Mouse (Mus musculus): ENCODE results near the gene Plod3.

The Plod3 gene

GRCm38 (mm10) chr5:137015913-137016312 lies 29.1 kb downstream of the Plod3 start:
- in situ Hi-C loops (cut with MboI; ENCODE audit: low sequenced_read_pairs): no loop called here

DNA sequence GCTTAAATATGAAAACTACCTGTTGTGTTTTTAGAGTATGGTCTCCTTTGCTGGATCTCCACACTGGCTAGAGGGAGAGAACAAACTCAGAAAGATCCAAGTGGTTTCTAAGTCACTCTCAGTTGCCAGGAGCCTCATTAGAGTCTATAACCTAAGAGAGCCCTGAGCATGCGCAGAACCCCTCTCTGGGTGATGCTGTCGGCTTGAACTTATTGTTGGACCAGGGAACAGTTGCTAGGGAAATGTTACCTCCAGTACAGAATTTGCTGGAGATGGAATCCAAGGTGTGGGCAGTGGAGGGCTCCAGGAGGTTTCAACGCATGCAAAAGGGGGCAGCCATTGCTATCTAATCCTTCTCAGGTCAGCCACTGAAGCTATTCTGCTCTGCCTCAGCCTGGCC lies 37.5 kb downstream of the Plod3 start:
- in situ Hi-C loops (cut with MboI; ENCODE audit: low sequenced_read_pairs): no loop called here

DNA sequence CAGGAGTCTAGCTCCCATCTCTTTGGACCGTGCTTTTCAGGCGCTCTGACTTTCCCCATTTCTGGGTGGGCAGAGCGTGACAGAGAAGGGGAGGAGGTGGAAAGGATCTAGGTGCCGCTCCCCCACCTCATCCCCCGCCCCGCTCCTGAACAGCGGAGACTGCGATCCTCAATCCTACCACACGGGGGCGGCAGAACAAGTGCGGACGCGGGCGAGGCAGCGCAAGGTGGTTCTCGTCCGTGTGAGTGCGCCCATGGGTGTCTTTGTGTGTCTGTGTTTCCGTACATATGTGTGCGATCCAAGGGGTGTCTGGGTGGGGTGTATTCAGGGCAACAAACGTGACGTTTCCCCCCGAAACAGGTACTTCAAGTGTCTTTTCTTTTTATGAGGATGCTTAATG lies 38.3 kb downstream of the Plod3 start:
- in situ Hi-C loops (cut with MboI; ENCODE audit: low sequenced_read_pairs): no loop called here

DNA sequence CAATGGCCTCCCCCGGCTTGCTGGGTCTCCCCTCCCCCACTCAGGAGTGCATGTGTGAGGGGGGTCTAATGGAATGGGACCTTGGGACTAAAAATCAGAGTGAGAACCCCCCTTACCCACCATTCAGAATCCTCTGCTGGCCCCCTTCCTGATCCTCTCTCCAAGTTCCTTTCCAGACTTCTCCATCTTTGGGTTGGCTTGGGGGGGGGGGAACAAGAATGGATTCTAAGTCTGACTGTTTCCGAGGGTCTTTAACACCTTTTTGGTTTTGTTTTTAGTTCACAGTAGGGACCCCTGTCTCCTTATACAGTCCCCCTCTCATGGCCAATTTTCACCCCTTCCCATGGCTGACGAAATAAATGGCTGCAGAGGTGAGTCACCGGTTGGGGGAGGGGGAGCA lies 39.3 kb downstream of the Plod3 start, which contains the start of gene Vgf:
TSS of gene Vgf (plus strand) at position 301 of the 400 bp plus-strand sequence.
- in situ Hi-C loops (cut with MboI; ENCODE audit: low sequenced_read_pairs): no loop called here

DNA sequence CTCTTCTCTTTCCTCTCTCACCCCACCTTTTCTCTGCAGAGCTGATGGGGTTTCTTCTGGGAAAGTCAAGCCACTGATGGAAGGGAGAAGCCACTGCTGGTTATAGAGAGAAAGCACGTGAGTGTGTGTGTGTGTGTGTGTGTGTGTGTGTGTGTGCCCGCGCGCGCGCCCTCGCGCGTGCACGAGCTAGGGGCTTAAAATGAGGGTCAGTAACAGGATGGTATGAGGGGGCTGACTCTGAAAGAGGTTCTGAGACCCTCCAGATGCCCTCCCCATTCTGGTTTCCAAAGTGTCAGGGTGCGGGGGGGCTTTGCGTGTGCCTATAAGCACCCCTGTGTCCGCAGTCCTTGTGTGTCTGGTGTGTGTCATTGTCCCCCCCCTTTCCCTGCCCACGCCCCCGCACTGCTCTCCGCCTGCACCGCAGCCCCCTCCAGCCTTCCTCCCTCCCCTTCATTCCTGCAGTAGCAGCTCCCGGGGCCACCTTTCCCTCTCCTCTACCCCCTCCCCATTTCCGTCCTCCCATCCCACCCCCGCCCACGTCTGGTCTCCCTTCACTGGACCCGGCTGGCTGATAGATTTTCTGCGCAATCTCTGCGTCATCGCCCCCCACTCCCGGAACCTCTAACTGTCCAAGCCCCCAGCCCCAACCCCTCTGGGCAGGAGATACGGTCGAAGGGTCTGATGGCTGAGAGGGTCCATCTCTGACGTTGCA lies 41.9 kb downstream of the Plod3 start:
- in situ Hi-C loops (cut with MboI; ENCODE audit: low sequenced_read_pairs): no loop called here

- in situ Hi-C loops (cut with MboI; ENCODE audit: low sequenced_read_pairs): no loop called here
Observed at GRCm38 (mm10) chr5:137029273-137029585, 42.4 kb downstream of the Plod3 start.

DNA sequence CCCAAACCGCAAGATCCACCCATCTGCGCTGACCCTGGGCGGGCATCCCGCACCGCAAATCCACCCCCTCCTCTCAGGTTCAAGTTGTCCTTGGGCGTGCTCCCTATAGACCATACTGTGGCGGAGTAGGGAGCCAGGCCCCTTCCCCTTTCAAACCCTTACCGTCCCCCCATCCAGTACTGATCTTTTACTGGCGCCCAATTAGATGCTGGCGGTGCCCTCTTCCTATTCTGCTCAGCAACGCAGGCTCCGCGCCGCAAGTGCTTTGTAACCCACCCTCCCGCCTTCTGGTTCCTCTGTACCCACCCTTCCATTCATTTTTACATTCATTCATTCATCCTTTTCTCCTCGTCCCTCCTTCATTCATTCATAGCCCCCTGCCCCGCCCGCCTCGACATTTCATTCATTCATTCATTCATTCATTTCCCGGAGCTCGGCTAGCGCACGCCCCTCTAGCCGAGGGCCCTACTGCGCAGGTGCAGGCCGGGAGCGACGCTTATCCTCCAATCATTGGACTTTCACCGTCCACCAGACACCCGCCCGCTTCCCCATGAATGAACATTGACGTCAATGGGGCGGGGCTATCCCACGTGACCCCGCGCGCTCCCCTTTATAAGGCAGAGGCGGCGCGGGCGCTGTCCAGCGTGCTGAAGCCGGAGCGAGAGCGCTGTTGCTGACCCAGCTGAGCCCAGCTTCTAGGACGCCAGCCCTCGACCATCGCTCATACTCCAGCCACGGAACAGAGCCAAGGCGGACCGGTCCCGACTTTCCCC lies 43.0 kb downstream of the Plod3 start:
- in situ Hi-C loops (cut with MboI; ENCODE audit: low sequenced_read_pairs): no loop called here

GRCm38 (mm10) chr5:137030416-137030810 lies 43.6 kb downstream of the Plod3 start:
- in situ Hi-C loops (cut with MboI; ENCODE audit: low sequenced_read_pairs): no loop called here

- in situ Hi-C loops (cut with MboI; ENCODE audit: low sequenced_read_pairs): no loop called here
Observed at GRCm38 (mm10) chr5:137031076-137032032, 44.5 kb downstream of the Plod3 start.

- in situ Hi-C loops (cut with MboI; ENCODE audit: low sequenced_read_pairs): no loop called here
Observed at GRCm38 (mm10) chr5:137032033-137032421, 45.2 kb downstream of the Plod3 start.

GRCm38 (mm10) chr5:137032641-137033074 lies 45.8 kb downstream of the Plod3 start:
- in situ Hi-C loops (cut with MboI; ENCODE audit: low sequenced_read_pairs): no loop called here

DNA sequence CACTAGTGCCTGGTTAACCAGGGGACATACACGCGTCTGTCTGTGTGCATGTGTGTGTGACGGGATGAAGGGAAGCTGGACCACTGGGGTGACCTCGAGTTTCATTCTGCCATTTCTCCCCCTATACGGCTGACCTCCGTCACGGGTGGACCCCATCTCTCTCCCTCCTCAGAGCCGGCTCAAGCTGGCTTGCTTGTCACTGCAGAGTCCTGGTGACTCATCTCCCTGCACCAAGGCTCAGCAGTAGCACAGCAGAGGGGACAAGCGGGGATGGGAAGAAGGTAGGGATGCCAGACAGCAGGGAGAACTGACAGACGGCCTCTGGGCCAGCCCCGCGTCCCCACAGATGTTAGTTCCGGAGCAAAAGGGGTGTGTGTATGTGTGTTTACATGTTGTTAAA lies 49.4 kb downstream of the Plod3 start:
- in situ Hi-C loops (cut with MboI; ENCODE audit: low sequenced_read_pairs): no loop called here

DNA sequence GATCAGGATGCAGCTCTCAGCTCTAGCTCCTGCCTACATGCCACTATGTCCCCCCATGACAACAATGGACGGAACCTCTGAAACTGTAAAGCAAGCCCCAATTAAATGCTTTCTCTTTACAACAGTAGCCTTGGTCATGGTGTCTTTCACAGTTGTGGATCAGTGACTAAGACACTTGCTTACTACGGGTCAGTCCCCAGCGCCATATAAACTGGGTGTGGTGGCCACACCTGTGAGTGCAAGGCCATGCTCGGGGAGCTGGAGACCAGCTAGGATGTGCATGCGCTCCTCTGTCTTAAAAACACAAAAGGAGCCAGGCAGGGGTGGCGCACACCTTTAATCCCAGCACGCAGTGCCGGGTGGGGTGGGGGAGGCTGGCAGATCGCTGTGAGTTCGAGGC lies 52.6 kb downstream of the Plod3 start:
- in situ Hi-C loops (cut with MboI; ENCODE audit: low sequenced_read_pairs): no loop called here

DNA sequence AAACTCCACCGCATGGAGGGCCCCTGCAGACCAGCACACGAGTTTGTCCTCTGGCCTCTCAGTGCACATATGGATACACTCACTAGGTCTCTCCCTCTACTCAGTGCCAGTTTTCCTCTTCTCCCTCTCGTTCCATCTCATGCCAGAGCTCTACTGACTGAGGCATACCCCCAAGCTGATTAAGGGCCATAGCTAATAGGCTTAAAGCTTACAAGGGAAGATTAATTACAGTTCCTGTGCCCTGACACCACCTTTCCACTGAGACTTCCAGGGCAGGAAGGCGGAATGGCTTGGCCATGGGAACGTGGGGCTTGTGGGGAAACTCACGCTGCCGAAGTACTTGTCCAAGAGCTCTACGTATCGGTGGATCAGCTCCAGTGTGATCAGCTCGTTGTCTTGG lies 54.6 kb downstream of the Plod3 start:
- in situ Hi-C loops (cut with MboI; ENCODE audit: low sequenced_read_pairs): no loop called here

- in situ Hi-C loops (cut with MboI; ENCODE audit: low sequenced_read_pairs): no loop called here
Observed at GRCm38 (mm10) chr5:137043997-137044396, 57.2 kb downstream of the Plod3 start.

- in situ Hi-C loops (cut with MboI; ENCODE audit: low sequenced_read_pairs): no loop called here
Observed at GRCm38 (mm10) chr5:137045402-137046323, 58.8 kb downstream of the Plod3 start, which contains the start of gene Ap1s1. Gene Ap1s1, minus strand, starts transcription at chr5:137046135.

Measured in CH12F3 (cell line).